Mouse (Mus musculus) kidney, postnatal 14 days (tissue): Measurements from ENCODE around the gene Ccnj.

Source experiments
- DNase-seq: peaks from one replicate; pipeline ENCODE4 v3.0.0; 2022; ENCODE audit warnings: mixed read lengths

Ccnj gene

DNA sequence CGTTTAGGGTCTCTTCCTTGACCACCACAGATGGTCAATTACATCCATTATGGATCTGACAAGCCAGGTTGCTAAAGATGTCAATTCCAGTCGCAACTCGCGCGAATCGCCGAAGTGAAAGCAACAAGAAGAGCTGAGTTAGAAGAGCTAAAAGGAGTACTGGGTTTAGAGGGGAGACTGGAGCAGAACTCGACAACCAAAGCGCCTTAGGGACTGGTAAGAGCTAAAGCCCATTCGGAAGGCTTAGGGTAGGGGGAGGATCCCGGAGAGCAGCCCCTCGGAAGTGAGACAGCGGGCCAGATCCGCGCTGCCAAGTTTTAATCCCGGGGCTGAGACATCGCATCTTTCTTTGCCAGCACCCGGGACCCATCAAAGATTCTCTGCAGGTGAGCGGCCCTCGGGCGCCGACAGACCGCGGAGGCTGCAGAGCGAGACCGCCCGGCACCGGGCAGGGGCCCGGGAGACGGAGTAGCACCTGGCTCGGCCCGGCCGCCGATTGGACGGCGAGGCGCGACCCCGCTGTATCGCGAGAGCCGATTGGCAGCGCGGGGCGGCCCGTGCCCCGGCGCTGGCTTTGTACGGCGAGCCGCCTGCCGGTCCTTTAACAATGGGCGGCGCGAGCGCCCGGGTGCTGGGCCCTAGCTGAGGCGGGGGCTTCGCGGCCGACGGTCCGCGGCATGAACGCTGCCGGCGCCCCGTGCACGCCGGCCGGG lies at the start of gene Ccnj:
Gene Ccnj, plus strand, starts transcription at position 577 of the 713 bp plus-strand sequence.
- DNase-seq: peak; percentile 96

DNA sequence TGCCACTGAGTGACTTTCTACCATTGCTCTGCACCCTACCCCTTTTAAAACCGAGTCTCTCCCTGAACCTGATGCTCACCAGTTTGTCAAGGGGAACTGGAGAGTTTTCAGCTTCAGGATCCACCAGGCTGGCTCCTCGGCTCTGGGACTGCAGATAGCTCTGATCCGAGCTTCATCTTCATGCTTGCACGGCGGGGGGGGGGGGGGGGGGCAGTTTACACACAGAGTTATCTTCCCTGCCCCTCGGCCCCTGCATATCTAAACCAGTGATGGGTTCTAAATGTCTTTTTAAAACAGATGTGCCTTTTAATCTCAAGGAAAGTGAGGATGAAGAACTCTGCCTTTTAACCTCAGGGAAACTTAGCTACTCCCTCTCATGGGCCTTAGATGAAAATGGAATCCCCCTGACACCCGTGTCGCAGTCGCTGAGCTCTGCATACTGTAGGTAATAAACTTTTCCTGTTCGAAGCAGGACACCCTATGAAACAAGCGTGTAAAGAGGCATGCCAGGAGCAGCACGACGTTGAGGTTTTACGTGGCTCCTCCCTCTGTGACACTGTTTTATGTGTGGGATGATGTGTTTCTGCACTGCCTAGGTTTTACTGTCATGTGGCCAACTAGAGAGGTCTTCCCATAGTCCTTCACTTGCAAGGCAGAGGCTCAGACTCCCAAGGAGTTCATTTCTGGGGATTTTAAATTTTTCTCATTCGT lies 42.9 kb upstream of the Ccnj start:
- DNase-seq: no peak

DNA sequence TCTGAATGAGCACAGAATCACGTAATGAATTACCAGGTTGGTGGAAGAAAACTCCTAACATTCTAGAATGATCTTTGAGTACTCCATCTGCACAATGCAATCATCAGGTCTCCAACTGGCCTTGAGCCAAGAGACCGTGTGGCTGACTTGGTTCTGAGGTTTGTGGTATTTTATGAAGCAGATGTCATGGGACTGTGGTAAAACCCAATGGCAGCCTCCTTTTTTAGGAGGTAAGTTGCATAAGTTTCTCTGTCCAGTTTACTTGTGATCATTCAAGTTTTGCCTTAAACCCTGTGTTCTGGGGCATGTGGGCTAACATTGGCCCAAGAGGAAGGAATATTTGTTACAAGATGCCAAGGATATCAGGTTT lies 42.4 kb upstream of the Ccnj start:
- no peak for DNase-seq

DNA sequence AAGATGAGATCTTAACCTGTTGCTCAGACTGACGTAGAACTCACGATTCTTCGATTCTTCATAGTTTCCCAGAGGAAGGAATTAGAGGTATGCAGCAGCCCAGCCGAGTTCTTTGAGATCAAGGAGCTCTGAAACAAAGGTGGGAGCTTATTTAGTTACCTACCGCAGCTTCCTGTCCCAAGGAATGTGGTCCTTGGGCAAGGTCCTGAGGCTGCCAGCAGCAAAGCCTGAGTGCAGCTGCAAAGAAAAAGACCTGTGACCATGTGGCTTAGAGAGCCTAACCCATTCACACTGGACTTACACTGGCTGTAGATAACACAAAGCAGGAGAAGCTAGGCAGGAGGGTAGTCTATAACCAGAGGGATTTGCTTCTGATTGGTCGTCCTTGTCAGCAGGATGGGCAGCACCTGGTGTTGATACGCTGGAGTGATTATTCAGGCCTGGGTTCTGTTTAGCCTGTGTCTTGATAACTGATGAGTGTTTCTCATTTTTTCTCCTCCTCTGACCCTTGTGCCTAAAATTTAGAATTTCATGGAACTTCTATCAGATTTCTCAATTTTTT lies 25.8 kb upstream of the Ccnj start:
- DNase-seq: no peak

DNA sequence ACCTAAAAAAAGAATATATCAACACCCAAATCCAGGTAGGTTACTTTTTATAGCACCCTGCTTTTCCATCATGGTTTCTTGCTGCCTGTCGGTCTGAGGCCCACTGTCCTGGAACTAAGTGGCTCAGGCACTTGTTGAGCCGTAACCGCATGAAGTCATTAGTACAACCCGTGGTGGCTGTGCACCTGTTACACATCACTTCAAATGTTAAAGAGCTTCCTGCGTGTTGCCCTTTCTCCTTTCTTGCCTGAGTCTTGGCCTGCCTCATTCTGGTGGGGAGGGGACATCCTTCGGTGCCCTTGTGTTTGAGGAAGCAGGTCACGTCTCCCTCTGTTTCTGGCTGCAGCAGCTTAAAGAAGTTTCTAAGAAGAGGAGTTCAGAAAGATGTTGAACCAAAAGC lies 21.2 kb upstream of the Ccnj start:
- no peak for DNase-seq

DNA sequence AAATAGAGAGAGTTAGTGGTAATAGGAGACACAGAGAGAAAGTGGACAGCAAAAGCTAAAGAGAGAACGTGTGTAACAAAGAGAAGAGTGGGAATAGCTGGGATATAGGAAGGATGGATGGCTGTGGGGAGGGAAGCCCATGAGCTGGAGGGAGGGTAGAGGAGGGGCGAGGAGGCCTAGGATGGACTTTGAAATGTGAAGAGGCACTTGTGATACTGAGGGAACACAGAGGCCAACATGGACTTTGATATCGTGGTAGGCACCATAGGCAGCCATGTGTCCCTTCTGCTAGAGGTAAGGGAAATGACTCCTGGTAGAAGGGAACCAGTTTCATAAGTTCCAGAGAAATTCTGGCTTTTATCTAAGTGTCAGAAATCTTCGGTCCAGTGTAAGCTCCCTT lies 19.2 kb upstream of the Ccnj start:
- no peak for DNase-seq

DNA sequence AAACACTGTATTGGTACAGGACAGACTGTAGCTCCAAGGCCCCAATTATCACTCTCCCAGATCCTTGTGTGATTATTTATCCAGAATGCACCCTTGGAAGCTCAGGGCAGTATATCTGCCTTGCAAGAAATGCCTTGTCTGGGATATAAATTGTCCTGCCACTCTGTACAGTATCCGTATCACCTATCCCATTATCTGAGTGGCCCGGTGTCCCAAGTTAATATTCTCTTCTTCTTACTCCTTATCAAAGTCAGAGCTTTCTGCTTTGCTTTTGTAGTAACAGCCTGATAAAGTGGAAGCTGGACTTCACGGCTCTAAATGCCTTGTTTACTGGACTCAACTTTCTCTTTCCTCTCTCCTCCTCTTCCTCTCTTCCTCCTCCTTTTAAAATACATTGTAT lies 18.3 kb upstream of the Ccnj start:
- no peak for DNase-seq

DNA sequence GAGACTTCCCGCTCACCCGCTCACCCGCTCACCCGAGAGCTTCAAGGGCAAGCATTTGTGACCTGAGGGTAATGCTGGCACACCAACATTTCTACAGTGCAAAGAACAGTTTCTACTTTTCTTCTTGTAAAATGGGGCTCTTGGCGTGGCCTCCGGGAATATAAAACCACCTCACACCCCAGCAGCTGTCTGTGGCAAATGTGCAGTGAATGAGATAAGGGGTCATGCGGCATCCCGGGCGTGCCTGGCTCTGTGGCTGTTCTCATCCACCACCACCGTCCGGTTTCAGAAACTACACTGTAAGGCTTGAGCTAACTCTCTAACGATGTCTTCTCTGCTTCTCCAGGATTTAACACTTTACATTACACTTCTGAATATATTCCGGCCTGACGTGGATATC lies 17.7 kb upstream of the Ccnj start:
- DNase-seq: no peak

DNA sequence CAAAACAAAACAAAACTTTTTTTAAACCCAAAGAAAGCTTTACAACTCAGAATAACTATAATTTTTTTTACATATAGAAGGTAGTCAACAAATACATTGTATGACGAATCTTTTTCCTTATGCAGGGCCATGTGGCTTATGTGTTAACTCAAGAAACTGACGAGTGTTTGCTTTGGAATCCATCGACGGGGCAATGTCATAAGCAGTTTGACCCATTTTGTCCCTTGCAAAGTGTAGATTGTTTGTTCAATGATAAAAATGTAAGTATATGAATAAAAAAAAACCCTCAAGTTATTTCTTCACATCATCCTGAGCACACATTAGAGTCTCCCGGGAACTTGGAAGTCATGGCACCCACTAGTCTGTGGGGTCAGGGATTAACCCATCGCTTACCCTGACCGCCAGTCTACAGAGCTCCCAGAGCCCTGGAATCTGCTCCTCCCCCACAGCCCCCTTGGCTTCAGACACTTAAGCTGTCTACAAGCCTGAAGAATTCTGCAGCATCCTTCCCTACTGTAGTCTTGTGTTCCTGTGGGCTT lies 15.4 kb upstream of the Ccnj start:
- DNase-seq: no peak

DNA sequence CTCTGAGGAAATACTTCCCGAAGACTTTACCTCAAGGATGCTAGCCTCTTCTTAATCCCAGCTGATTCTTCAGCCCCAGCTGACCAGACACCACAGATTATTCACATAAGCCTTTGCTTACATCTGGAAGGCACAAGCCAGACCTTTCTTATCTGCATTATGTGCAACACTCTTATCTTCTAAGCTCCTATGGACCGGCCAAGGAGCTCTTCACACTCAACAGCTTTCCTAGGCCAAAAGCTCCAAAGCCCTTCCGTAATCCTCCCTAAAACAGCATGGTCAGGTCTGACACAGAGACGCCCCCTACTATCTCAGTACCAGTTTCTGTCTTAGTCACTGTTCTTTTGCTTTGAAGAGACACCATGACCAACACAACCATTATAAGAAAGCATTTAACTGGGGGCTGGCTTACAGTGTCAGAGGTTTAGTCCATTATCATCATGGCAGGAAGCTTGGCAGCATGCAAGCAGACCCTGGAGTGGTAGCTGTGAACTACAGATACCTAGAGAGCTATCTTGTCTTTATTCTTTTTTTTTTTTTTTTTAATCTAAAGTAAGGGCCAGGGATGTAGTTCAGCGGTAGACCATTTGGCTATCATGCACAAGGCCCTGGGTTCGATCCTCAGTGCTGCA lies 13.1 kb upstream of the Ccnj start:
- DNase-seq: no peak

DNA sequence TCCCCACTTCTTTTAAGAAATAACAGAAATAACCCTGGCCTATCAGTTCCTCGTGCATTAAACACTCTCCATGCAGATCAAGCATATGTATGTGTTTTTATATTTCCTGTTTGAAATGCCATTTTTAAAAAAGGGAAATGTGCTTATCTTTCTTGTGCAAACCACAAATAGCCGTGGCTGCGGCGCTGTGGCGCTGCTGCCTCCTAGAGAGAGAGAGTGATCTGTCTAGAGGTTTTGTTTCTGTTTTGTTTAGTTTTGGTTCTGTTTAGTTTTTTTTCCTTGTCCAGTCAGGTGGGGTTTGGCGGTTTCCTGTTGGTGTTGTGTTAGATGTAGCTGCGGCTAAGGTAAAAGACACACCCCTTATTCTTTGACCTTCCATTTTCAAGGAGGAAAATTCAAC lies 12.3 kb upstream of the Ccnj start:
- no peak for DNase-seq

DNA sequence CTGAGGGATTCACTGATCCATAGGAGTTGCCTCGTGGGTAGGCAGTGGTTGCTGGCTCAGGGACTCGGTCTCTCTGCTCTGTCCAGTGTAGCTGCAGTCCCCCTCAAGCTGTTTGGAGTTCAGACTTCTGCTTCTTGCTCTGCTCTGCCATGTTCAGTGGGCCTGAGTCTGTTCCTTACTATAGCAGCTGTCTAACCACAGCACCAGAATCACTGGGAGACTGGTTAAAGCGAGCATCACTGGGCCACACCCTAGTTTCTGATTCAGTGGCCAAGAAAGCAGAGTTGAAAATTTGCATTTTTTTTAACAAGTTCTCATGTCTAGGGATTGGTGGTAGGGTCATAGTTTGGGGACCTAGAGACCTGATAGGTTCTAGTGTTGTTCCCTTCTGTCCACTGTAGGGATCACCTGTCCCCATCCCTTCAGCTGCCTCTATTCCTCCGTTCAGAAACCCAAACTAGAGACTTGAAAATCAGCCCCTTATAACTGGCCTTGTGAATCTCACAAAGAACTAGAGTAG lies 9.7 kb upstream of the Ccnj start:
- no peak for DNase-seq

DNA sequence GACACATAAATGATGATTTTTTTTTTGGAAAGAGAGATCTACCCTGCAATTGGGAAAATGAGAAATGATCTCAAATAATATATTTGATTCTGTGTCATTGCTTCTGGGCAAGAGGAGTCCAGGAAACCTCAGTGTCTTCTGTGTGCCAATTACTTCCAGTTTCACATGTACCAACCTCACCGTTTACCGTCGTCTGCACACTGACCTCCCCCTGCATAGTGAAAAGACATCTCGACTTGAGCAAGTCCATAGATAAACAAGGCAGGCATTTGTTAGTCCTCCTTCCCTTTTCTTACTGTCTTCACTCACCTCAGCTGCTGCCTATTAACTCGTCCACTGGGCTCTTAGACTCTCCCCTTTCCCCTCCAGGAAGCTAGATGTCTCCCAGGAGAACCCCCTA lies 5.4 kb upstream of the Ccnj start:
- no peak for DNase-seq

DNA sequence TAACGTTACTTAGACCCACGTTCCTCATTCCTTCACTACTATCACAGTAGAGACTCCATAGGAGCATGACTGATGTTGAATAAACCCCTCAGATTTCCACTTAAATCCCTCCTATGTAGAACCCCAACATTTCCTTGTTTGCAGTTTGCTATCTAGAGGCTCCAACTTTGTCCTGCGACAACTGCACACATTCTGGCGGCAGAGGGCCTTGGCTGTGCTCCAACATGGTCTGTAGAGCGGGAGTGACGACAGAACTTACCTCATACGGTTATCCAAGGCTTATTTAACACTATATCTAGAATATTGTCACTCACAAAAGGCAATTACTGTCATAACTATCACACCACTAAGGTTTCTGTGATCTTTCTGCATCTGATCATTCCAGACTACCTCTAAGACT lies 4.3 kb upstream of the Ccnj start:
- DNase-seq: no peak

DNA sequence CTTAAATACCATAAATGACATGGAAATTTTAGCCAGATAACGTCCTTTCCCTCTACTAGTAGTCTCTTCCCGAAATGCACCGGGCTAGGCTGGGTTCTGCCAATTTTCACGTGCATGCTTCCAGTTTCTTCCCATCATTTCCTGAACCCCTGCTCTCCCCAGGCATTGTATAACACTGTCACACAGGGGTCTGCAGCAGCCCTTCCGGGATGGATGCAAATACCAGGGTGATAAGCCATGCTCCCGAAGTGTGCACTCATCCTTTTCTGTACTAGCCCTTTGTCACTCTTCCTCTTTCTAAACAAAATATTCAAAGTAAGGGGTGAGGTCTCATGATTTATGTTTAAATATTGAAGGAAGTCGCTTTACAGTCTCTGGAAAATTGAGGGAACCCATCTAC lies 881 bp upstream of the Ccnj start:
- no peak for DNase-seq

DNA sequence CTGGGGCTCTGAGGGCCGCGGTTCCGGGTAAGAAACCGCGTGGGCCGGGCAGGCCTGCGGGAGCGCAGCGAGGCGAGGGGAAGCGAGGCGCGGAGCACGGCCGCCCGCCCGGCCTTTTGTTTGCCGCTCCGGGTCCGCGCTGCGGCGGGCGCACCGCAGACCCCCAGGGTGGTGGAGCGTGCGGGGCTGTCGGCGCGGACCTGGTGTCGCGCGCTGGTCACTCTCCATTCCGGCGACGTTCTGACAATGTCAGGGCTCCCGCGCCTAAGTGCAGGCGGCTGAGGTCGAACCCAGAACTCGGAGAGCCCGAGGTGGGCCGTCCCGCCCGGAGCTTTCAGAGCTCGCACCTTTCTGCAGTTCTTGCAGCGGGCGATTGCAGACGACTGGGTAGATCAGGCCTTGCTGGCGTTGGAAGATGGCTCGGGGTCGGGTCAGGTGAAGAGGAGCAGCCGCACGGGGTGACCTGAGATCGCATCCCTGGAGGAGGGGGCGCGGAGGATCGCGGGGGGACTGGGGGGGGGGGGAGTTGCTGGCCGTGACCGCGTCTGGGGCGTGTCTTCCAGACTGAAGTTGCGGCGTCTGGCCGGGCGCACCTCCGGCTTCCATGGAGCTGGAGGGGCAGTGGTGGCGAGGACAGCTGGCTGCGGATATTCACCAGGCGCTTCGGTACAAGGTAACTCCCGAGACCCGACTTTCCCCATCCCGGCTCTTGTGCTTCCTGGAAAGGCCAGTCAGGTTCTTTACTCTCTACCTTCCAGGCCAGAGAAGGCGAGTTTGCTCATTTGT lies 530 bp downstream of the Ccnj start:
- peak; percentile 65 for DNase-seq

DNA sequence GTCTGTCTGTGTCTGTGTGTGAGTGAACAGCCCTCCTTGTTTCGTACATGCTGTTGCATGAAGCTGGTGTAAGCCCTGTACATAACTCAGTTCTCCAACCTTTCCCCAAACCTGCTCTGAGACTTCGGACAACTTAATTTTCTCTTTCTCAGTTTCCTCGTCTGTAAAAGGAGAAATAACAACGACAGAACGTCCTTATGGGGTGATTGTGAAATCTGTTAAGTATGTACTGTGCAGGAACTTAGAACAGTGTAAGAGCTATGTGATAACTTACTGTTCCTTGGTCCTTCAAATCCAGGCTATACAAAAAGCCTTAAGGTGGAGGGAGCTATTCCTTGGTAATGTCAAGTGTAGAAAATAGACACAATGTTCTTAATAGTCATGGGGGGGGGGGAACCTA lies 1.3 kb downstream of the Ccnj start:
- DNase-seq: no peak

DNA sequence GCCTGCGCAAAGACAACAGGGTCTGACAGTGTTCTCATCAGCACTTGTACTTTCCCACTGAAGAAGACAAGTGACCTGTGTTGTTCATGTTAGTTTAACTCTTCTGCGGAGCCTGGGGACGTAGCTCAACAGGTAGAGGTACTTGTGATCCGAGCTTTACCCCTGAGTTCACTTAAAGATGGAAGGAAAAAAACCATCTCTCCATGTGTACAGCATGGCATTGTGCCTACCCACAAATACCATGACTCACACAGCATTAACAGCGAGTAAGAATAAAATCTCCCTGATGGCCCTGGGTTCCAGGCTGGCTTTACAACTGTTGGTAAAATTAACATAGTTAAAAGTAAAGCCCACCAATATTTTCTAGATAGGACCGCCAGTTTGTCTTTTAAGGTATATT lies 3.4 kb downstream of the Ccnj start:
- no peak for DNase-seq

DNA sequence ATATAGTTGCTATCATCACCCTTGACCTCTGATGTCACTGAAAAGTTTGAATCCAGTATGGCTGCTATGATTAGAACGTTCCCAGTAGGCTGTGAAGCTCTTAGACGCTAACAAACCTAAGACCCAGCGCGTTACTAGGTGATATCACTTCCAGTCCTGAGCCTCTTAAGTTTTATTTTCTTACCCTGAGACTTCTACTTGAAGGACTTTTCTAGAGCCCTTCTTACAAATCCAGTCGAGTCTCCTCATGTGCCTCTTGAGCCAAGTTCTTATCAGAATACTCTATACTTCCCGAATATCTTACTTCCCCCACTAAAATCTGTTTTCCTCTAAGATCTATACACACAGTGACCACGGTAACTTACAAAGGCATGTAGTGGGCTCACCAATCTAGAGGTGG lies 7.1 kb downstream of the Ccnj start:
- no peak for DNase-seq

DNA sequence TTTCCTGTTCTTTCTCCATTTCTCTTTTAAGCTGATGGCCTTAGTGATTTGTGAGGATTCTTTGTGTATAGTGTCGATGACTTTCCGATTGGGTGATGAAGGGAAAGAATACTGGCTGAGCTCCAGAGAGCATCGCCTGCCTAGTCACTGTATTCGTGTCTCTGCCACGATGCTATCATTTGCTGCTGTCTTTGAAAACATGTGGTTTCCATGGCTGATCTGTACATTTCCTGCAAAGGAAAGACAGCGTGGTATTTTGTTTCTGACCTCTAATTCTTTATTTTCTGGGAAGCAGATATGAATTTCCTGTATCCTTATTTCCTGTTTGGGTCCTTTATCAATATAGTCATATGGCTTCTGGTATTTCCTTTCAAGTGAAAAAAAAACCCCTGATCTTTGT lies 9.2 kb downstream of the Ccnj start:
- peak; percentile 16 for DNase-seq

DNA sequence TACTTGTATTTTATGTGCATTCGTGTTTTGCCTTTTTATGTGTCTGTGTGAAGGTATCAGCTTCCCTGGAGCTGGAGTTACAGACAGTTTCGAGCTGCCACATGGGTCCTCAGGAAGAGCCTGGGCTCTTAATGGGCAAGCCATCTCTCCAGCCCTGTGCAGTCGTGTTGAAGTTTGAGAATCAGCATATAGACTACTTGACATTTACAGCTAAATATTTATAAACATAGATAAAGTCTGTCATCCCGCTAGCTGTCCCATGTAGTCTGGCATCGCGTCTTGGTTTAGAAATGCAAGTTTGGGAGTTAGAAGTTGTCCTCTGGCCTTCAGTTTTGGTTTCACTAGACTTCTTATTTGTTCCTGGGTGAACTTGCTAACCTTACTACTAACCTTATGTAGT lies 10.0 kb downstream of the Ccnj start:
- no peak for DNase-seq

DNA sequence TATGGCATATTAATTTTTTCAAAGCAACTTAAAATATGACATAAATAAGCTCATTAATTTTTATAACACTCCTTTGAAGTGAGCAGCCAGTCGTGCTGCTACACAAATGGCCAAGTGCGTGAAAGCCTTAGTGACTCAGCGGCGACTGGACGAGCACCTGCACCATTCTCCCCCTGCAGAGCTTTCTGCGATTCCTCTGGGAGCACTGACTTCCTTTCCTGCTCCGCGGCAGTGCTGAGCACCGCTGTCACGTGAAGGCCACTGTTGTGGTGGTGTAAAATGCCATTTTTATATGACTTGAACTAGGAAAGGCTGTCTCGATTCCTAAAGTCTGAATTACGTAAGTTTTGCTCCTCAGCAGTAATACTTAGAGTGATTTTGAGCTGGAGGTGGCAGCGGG lies 10.5 kb downstream of the Ccnj start:
- DNase-seq: no peak

DNA sequence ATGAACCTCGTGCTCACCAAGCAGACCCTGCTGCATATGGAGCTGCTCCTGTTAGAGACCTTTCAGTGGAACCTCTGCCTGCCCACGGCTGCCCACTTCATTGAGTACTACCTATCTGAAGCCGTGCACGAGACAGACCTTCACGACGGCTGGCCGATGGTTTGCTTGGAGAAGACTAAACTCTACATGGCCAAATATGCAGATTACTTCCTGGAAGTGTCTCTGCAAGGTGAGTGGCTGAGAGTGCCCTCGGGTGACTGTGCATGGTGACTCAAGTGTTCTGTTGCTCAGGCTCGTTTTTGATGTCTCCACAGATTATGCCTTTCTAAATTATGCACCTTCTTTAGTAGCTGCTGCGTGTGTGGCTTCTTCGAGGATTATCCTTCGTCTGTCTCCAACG lies 13.7 kb downstream of the Ccnj start:
- no peak for DNase-seq
